Mouse (Mus musculus) left cerebral cortex, postnatal 14 days (tissue): ENCODE measurements at regions not wholly inside any gene's neighbourhood (a gene's known extent, or its start where the extent isn't known, plus 50 kb on each side); places are given as distances from the start of the nearest gene placed in this dataset.
"Not testable (repeated sequence)": the region's sequence is repeated elsewhere in the genome, so short reads cannot be mapped to it uniquely, and the experiment has no call there.

ENCODE experiments used
- DNase-seq, 2 experiments: peaks; one replicate each; pipeline ENCODE4 v3.0.0; 2021 to 2022; ENCODE audit warnings: low spot score in 2 of 2, mixed read lengths in 1 of 2
- intact Hi-C: fragments of 180-260 bp; cut with DNase I; formaldehyde crosslinking; loops from one replicate; pipeline ENCODE4 v1.15.1; 2025

DNA sequence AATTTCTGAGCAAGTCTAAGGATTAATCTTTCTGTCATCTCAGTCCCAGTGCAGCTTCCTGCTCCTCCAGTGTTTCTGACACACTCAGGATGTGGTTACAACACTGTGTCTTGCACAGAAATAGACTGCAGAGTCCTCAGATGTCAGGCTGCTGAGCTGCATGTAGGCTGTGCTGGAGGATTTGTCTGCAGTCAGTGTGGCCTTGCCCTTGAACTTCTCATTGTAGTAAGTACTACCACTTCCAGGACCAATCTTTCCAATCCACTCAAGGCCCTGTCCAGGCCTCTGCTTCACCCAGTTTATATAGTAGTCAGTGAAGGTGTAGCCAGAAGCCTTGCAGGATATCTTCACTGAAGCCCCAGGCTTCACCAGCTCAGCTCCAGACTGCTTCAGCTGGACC lies 185.8 kb upstream of the Zfp386 start:
- DNase-seq, intact Hi-C loops: not testable (repeated sequence)

DNA sequence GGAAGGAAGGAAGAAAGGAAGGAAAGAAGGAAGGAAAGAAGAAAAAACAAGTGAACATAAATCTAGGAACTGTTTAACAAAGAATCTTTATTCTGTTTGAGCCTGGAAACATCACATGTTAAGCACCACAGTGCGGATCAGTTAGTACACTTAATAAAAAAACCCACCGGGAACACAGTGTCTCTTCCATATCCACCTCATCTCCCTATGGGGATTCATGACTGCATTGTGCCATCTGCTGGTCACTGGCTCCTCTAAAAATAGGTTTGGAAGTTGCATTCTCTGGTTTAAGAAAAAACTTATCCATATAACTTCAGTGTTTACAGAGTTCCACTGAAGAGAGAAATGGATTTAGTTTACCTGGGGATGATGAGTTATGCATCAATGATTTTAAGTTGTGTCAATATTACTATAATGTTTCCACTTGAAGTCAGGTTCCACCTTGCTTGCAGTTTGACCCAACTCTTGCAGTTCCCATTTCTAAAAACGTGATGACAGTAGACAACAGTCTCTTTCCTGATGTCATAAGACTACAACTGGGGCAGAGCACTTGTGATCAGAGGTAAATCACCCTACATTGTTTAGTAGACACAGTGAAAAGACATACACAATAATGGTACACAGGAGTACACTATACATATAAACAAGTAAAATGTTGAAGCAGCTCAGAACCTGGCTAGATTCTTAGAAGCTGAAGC lies 182.3 kb upstream of the Zfp386 start:
- DNase-seq, intact Hi-C loops: not testable (repeated sequence)

DNA sequence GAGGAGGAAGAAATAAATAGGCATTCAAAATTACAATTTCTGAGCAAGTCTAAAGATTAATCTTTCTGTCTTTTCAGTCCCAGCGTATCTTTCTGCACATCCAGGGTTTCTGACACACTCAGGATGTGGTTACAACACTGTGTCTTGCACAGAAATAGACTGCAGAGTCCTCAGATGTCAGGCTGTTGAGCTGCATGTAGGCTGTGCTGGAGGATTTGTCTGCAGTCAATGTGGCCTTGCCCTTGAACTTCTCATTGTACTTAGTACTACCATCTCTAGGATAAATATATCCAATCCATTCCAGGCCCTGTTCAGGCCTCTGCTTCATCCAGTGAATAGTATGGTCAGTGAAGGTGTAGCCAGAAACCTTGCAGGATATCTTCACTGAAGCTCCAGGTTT lies 178.9 kb upstream of the Zfp386 start:
- DNase-seq, intact Hi-C loops: not testable (repeated sequence)

DNA sequence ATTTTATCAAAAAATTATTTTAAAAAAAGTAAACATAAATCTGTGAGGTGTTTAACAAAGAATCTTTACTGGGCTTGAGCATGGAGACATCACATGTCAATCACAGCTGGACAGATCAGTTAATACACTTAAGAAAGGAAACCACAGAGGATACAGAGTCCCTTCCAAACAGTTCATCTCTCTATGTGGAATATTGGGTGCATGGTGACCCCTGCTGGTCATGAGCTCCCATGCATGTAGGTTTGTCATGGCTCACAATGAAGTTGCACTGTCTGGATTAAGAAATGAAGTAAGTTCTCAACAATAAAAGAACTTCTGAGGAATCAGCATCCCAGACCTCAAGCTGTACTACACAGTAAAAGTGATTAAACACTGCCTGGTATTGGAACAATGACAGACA lies 175.1 kb upstream of the Zfp386 start:
- DNase-seq, intact Hi-C loops: not testable (repeated sequence)

DNA sequence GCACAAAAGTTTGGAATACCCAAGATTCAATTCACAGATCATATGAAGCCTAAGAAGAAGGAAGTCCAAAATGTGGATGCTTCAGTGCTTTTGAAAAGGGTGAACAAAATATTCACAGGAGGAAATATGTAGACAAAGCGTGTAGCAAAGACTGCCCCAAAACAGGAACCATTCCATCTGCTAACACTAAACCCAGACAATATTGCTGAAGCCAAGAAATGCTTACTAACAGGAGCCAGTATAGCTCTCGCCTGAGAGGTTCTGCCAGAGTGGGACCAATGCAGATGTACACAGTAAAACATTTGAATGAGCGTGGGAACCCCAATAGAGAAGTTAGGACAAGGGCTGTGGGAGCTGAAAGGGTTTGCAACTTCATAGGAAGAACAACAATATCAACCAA lies 173.5 kb upstream of the Zfp386 start:
- DNase-seq, intact Hi-C loops: not testable (repeated sequence)

DNA sequence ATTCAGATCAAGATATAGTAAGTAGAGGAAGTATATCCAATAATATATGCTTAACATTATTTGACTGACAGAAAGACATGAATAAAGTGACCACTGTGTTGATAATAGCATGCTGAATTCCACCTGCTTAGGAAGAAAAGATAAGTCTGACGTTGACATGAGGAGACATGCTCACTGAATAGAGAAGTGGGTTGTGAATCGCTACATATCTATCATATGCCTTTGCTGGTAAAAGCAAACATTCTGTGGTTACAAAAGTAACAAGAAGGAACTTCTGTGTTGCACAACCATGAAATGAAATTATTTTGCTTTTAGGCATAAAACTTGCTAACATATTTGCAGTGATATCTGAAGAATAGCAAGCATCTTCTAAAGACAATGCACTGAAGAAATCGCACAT lies 163.8 kb upstream of the Zfp386 start:
- DNase-seq = no peak
- intact Hi-C loops = no loop called here

DNA sequence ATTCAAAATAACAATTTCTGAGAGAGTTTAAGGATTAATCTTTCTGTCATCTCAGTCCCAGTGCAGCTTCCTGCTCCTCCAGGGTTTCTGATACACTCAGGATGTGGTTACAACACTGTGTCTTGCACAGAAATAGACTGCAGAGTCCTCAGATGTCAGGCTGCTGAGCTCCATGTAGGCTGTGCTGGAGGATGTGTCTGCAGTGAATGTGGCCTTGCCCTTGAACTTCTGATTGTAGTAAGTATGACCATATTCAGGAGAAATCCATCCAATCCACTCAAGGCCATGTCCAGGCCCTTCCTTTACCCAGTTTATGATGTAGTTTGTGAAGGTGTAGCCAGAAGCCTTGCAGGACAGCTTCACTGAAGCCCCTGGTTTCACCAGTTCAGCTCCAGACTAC lies 159.5 kb upstream of the Zfp386 start:
- intact Hi-C loops = no loop called here
- DNase-seq = no peak

DNA sequence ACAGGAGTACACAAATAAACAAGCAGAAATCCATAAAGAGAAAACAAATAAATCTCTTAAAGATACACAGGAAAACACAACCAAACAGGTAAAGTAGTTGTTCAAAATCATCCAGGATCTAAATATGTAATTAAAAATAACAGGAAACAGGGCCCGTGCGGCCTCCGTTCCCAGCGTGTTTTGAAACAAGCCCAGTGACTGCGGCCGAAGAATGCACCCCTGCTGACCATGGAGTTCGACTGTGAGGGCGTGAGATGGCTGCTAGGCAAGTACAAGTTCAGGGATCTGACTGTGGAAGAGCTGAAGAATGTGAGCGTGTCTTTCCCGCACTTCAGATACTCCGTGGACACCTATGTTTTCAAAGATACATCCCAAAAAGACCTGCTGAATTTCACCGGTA lies 154.9 kb upstream of the Zfp386 start:
- DNase-seq, intact Hi-C loops: not testable (repeated sequence)

DNA sequence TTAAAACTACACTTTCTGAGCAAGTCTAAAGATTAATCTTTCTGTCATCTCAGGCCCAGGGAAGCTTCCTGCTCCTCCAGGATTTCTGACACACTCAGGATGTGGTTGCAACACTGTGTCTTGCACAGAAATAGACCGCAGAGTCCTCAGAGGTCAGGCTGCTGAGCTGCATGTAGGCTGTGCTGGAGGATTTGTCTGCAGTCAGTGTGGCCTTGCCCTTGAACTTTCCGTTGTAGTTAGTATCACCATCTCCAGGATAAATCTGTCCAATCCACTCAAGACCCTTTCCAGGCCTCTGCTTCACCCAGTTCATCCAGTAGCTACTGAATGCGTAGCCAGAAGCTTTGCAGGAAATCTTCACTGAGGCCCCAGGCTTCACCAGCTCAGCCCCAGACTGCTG lies 135.3 kb upstream of the Zfp386 start:
- DNase-seq = not testable (repeated sequence)
- intact Hi-C loops = loop anchor here (5.0 kb wide), 1 partner anchor 45 kb away; no protein-coding TSS in a partner anchor

DNA sequence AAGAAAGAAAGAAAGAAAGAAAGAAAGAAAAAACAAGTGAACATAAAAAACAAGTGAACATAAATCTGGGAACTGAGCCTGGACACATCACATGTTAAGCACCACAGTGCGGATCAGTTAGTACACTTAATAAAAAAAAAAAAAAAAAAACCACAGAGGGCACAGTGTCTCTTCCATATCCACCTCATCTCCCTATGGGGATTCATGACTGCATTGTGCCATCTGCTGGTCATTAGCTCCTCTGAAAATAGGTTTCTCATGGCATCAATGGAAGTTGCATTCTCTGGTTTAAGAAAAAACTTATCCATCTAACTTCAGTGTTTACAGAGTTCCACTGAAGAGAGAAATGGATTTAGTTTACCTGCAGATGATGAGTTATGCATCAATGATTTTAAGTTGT lies 132.1 kb upstream of the Zfp386 start:
- DNase-seq, intact Hi-C loops: not testable (repeated sequence)

DNA sequence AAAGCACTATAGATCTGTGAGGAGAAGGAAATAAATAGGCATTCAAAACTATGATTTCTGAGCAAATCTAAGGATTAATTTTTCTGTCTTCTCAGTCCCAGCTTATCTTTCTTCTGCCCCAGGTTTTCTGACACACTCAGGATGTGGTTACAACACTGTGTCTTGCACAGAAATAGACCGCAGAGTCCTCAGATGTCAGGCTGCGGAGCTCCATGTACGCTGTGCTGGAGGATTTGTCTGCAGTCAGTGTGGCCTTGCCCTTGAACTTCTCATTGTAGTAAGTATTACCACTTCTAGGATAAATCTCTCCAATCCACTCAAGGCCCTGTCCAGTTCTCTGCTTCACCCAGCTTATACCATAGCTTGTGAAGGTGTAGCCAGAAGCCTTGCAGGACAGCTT lies 127.4 kb upstream of the Zfp386 start:
- intact Hi-C loops = not testable (repeated sequence)

DNA sequence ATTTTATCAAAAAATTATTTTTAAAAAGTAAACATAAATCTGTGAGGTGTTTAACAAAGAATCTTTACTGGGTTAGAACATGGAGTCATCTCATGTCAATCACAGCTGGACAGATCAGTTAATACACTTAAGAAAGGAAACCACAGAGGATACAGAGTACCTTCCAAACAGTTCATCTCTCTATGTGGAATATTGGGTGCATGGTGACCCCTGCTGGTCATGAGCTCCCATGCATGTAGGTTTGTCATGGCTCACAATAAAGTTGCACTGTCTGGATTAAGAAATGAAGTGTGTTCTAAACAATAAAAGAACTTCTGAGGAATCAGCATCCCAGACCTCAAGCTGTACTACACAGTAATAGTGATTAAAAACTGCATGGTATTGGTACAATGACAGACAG lies 123.5 kb upstream of the Zfp386 start:
- intact Hi-C loops, DNase-seq: not testable (repeated sequence)

More for the DNA sequence above, 127.4 kb upstream of the Zfp386 start:
- not testable (repeated sequence) for DNase-seq

DNA sequence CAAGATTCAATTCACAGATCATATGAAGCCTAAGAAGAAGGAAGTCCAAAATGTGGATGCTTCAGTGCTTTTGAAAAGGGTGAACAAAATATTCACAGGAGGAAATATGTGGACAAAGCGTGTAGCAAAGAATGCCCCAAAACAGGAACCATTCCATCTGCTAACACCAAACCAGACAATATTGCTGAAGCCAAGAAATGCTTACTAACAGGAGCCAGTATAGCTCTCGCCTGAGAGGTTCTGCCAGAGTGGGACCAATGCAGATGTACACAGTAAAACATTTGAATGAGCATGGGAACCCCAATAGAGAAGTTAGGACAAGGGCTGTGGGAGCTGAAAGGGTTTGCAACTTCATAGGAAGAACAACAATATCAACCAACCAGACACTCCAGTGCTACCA lies 122.0 kb upstream of the Zfp386 start:
- DNase-seq, intact Hi-C loops: not testable (repeated sequence)

DNA sequence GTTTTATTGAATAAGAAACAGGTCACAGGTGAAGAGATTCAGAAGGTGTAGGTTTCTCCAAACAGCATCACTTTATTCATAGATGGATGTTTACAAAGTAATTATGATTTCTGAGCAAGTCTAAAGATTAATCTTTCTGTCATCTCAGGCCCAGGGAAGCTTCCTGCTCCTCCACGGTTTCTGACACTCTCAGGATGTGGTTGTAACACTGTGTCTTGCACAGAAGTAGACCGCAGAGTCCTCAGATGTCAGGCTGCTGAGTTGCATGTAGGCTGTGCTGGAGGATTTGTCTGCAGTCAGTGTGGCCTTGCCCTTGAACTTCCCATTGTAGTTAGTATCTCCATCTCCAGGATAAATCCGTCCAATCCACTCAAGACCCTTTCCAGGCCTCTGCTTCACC lies 95.2 kb upstream of the Zfp386 start:
- DNase-seq, intact Hi-C loops: not testable (repeated sequence)

DNA sequence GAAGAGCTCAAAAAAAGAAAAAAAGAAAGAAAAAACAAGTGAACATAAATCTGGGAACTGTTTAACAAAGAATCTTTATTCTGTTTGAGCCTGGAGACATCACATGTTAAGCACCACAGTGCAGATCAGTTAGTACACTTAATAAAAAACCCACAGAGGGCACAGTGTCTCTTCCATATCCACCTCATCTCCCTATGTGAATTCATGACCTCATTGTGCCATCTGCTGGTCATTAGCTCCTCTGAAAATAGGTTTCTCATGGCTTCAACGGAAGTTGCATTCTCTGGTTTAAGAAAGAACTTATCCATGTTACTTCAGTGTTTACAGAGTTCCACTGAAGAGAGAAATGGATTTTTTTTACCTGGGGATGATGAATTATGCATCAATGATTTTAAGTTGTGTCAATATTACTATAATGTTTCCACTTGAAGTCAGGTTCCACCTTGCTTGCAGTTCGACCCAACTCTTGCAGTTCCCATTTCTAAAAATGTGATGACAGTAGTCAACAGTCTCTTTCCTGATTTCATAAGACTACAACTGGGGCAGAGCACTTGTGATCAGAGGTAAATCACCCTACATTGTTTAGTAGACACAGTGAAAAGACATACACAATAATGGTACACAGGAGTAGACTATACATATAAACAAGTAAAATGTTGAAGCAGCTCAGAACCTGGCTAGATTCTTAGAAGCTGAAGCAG lies 91.9 kb upstream of the Zfp386 start:
- intact Hi-C loops = loop anchor here (5.0 kb wide), 1 partner anchor 43 kb away; no protein-coding TSS in a partner anchor
- DNase-seq = not testable (repeated sequence)

DNA sequence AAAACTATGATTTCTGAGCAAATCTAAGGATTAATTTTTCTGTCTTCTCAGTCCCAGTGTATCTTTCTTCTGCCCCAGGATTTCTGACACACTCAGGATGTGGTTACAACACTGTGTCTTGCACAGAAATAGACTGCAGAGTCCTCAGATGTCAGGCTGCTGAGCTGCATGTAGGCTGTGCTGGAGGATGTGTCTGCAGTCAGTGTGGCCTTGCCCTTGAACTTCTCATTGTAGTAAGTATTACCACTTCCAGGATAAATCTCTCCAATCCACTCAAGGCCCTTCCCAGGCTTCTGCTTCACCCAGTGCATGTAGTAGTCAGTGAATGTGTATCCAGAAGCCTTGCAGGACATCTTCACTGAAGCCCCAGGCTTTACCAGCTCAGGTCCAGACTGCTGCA lies 83.8 kb upstream of the Zfp386 start:
- intact Hi-C loops, DNase-seq: not testable (repeated sequence)

DNA sequence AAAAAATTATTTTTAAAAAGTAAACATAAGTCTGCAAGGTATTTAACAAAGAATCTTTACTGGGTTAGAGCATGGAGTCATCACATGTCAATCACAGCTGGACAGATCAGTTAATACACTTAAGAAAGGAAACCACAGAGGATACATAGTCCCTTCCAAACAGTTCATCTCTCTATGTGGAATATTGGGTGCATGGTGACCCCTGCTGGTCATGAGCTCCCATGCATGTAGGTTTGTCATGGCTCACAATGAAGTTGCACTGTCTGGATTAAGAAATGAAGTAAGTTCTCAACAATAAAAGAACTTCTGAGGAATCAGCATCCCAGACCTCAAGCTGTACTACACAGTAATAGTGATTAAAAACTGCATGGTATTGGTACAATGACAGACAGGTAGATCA lies 80.0 kb upstream of the Zfp386 start:
- DNase-seq, intact Hi-C loops: not testable (repeated sequence)
